Mouse (Mus musculus): Measurements from ENCODE around the gene Dus4l. TPM values are rescaled to one million over a fixed set of nuclear protein-coding genes. Genes with fewer than 3 reads are reported as not detected.

The Dus4l gene
- polyA plus RNA-seq, 1 experiment from 2014 or later = 4.9 TPM

- TF ChIP-seq CTCF (IDR thresholded peaks at IDR 0.05; ENCODE audit: low read depth) = no peak
- TF ChIP-seq EP300 (optimal IDR thresholded peaks at IDR 0.05) = no peak
- H3K4me2 ChIP-seq (replicated peaks; ENCODE audit: low read depth) = no peak overlapping the region
- H3K9ac ChIP-seq (ENCODE audit: low read length) = no peak overlapping the region
- peaks cover 10% of the 10 kb centered on the region; the same call in 1 of the 2 replicates for H3K36me3 ChIP-seq (ENCODE audit: control insufficient read depth, insufficient read depth, low read length)
- no peak overlapping the region for H3K4me3 ChIP-seq (ENCODE audit: low read depth, low read length)
- no peak for ATAC-seq (ENCODE audit: low FRiP score, low TSS enrichment)
- no peak for DNase-seq (ENCODE audit: low spot score)
- no peak overlapping the region for H3K27ac ChIP-seq (replicated peaks)
- no peaks in the 10 kb centered on the region for H3K4me1 ChIP-seq (replicated peaks; ENCODE audit: control insufficient read depth, insufficient read depth)
- WGBS = 74% methylated on average over 3 of the region's 3 CpGs
- H3K27me3 ChIP-seq (ENCODE audit: control insufficient read depth, insufficient read depth, low read length) = no peaks in the 10 kb centered on the region
- H3K9me3 ChIP-seq (ENCODE audit: control insufficient read depth, low read length) = no peaks in the 10 kb centered on the region
Observed at GRCm38 (mm10) chr12:31667187-31667586, 12.6 kb upstream of the Dus4l start.

GRCm38 (mm10) chr12:31665999-31666398 is 11.4 kb upstream of the Dus4l start:
- 68% methylated on average over 6 of the region's 6 CpGs for whole genome bisulfite sequencing
- H3K4me3 ChIP-seq (ENCODE audit: low read depth, low read length) = no peak overlapping the region
- no peak for TF ChIP-seq EP300 (optimal IDR thresholded peaks at IDR 0.05)
- no peak for TF ChIP-seq CTCF (IDR thresholded peaks at IDR 0.05; ENCODE audit: low read depth)
- H3K27ac ChIP-seq (replicated peaks) = no peak overlapping the region
- no peaks in the 10 kb centered on the region for H3K4me1 ChIP-seq (replicated peaks; ENCODE audit: control insufficient read depth, insufficient read depth)
- DNase-seq (ENCODE audit: low spot score) (no peak), ATAC-seq (ENCODE audit: low FRiP score, low TSS enrichment) (no peak)
- no peaks in the 10 kb centered on the region for H3K9me3 ChIP-seq (ENCODE audit: control insufficient read depth, low read length)
- no peak overlapping the region for H3K9ac ChIP-seq (ENCODE audit: low read length)
- H3K4me2 ChIP-seq (replicated peaks; ENCODE audit: low read depth) = no peak overlapping the region
- peaks cover 10% of the 10 kb centered on the region; the same call in 1 of the 2 replicates for H3K36me3 ChIP-seq (ENCODE audit: control insufficient read depth, insufficient read depth, low read length)
- H3K27me3 ChIP-seq (ENCODE audit: control insufficient read depth, insufficient read depth, low read length) = no peaks in the 10 kb centered on the region

- ATAC-seq (ENCODE audit: low FRiP score, low TSS enrichment) (no peak), DNase-seq (ENCODE audit: low spot score) (no peak)
- H3K4me2 ChIP-seq (replicated peaks; ENCODE audit: low read depth) = no peak overlapping the region
- H3K9ac ChIP-seq (ENCODE audit: low read length) = no peak overlapping the region
- 96% methylated on average over 2 of the region's 2 CpGs for WGBS
- no peak for TF ChIP-seq CTCF (IDR thresholded peaks at IDR 0.05; ENCODE audit: low read depth)
- no peak for TF ChIP-seq EP300 (optimal IDR thresholded peaks at IDR 0.05)
- no peak overlapping the region for H3K27ac ChIP-seq (replicated peaks)
- no peaks in the 10 kb centered on the region for H3K36me3 ChIP-seq (ENCODE audit: control insufficient read depth, insufficient read depth, low read length)
- H3K4me1 ChIP-seq (replicated peaks; ENCODE audit: control insufficient read depth, insufficient read depth) = 0 out of 2 replicates have a peak, but pooled peaks cover 2% of the 10 kb centered on the region
- no peak overlapping the region for H3K4me3 ChIP-seq (ENCODE audit: low read depth, low read length)
- no peaks in the 10 kb centered on the region for H3K9me3 ChIP-seq (ENCODE audit: control insufficient read depth, low read length)
- no peaks in the 10 kb centered on the region for H3K27me3 ChIP-seq (ENCODE audit: control insufficient read depth, insufficient read depth, low read length)
Observed at GRCm38 (mm10) chr12:31656841-31657240, 2.2 kb upstream of the Dus4l start.

GRCm38 (mm10) chr12:31654965-31655477 is 395 bp upstream of the Dus4l start:
- Histone ChIP-seq H3K4me1 (replicated peaks; ENCODE audit: control insufficient read depth, insufficient read depth) (0 out of 2 replicates have a peak, but pooled peaks cover 2% of the 10 kb centered on the region), H3K4me3 (ENCODE audit: low read depth, low read length) (peak overlapping the region; percentile 95), H3K9ac (ENCODE audit: low read length) (peak overlapping the region; percentile 77), H3K27me3 (ENCODE audit: control insufficient read depth, insufficient read depth, low read length) (no peaks in the 10 kb centered on the region), H3K4me2 (replicated peaks; ENCODE audit: low read depth) (peak overlapping the region; percentile 71), H3K27ac (replicated peaks) (peak overlapping the region; percentile 88), H3K9me3 (ENCODE audit: control insufficient read depth, low read length) (no peaks in the 10 kb centered on the region), H3K36me3 (ENCODE audit: control insufficient read depth, insufficient read depth, low read length) (no peaks in the 10 kb centered on the region)
- no peak for DNase-seq (ENCODE audit: low spot score)
- peak; percentile 89 for ATAC-seq (ENCODE audit: low FRiP score, low TSS enrichment)
- WGBS = under 1% methylated on average over 29 of the region's 29 CpGs
- TF ChIP-seq CTCF (IDR thresholded peaks at IDR 0.05; ENCODE audit: low read depth) (peak; percentile 73), EP300 (optimal IDR thresholded peaks at IDR 0.05) (no peak)

- no peak overlapping the region for H3K9ac ChIP-seq (ENCODE audit: low read length)
- WGBS = 71% methylated on average over 5 of the region's 5 CpGs
- H3K4me1 ChIP-seq (replicated peaks; ENCODE audit: control insufficient read depth, insufficient read depth) = 0 out of 2 replicates have a peak, but pooled peaks cover 2% of the 10 kb centered on the region
- DNase-seq (ENCODE audit: low spot score) (no peak), ATAC-seq (ENCODE audit: low FRiP score, low TSS enrichment) (no peak)
- H3K4me2 ChIP-seq (replicated peaks; ENCODE audit: low read depth) = peak overlapping the region; percentile 27; the same call in 1 of the 2 replicates
- H3K27me3 ChIP-seq (ENCODE audit: control insufficient read depth, insufficient read depth, low read length) = no peaks in the 10 kb centered on the region
- H3K27ac ChIP-seq (replicated peaks) = no peak overlapping the region
- no peaks in the 10 kb centered on the region for H3K9me3 ChIP-seq (ENCODE audit: control insufficient read depth, low read length)
- H3K36me3 ChIP-seq (ENCODE audit: control insufficient read depth, insufficient read depth, low read length) = no peaks in the 10 kb centered on the region
- peak overlapping the region; percentile 95; the same call in 1 of the 2 replicates for H3K4me3 ChIP-seq (ENCODE audit: low read depth, low read length)
- TF ChIP-seq EP300 (optimal IDR thresholded peaks at IDR 0.05) = no peak
Observed at GRCm38 (mm10) chr12:31653611-31654010, 1.0 kb downstream of the Dus4l start.

- Histone ChIP-seq H3K36me3 (ENCODE audit: control insufficient read depth, insufficient read depth, low read length) (no peaks in the 10 kb centered on the region), H3K27ac (replicated peaks) (no peak overlapping the region), H3K4me1 (replicated peaks; ENCODE audit: control insufficient read depth, insufficient read depth) (no peaks in the 10 kb centered on the region), H3K27me3 (ENCODE audit: control insufficient read depth, insufficient read depth, low read length) (no peaks in the 10 kb centered on the region), H3K4me3 (ENCODE audit: low read depth, low read length) (no peak overlapping the region), H3K9ac (ENCODE audit: low read length) (no peak overlapping the region), H3K9me3 (ENCODE audit: control insufficient read depth, low read length) (no peaks in the 10 kb centered on the region), H3K4me2 (replicated peaks; ENCODE audit: low read depth) (peak overlapping the region; percentile 83; the same call in 1 of the 2 replicates)
- DNase-seq (ENCODE audit: low spot score) (no peak), ATAC-seq (ENCODE audit: low FRiP score, low TSS enrichment) (0 out of 2 replicates have a peak, but pooled peaks have one; percentile 7)
- WGBS = 86% methylated on average over 3 of the region's 3 CpGs
- no peak for TF ChIP-seq CTCF (IDR thresholded peaks at IDR 0.05; ENCODE audit: low read depth)
- no peak for TF ChIP-seq EP300 (optimal IDR thresholded peaks at IDR 0.05)
Observed at GRCm38 (mm10) chr12:31635240-31635607, 19.4 kb downstream of the Dus4l start.
